Mouse (Mus musculus) MEL (cell line): ENCODE results near the gene Dennd4a. TPM values are rescaled to one million over a fixed set of nuclear protein-coding genes. Genes with fewer than 3 reads are reported as not detected.
A peak's percentile ranks its signal among the peaks of the same experiment; 100 is the strongest.

Source experiments
- DNase-seq: peaks from one replicate; pipeline ENCODE4 v3.0.0; 2011; ENCODE audit warnings: low read depth, low spot score
- H3K27ac ChIP-seq: 2 replicates; pipeline ENCODE4 v1.5.1; 2012; ENCODE audit warnings: low read depth, mild to moderate bottlenecking, control low read depth, low read length, moderate library complexity; ENCODE audit not compliant: control insufficient read depth
- H3K27me3 ChIP-seq, 2 experiments: fragments of 150-350 bp in 1 of 2; sonication (generic) in 1 of 2; 2 replicates each; pipeline ENCODE4 v1.6.1; 2012; ENCODE audit warnings: low read length in 2 of 2, mild to moderate bottlenecking in 2 of 2, improper control_type of control experiment in 1 of 2, moderate library complexity in 1 of 2; ENCODE audit not compliant: insufficient read depth in 2 of 2, control insufficient read depth in 1 of 2
- H3K36me3 ChIP-seq, 2 experiments: 2 replicates each; pipeline ENCODE4 v1.6.1; 2012 to 2014; ENCODE audit warnings: low read length in 2 of 2, improper control_type of control experiment in 1 of 2, inconsistent platforms in 1 of 2, mild to moderate bottlenecking in 1 of 2; ENCODE audit not compliant: insufficient read depth in 2 of 2, control insufficient read depth in 1 of 2
- H3K4me1 ChIP-seq, 2 experiments: fragments of 150-350 bp in 1 of 2; sonication (generic) in 1 of 2; 2 replicates each; pipeline ENCODE4 v1.6.1; 2012; ENCODE audit warnings: low read length in 2 of 2, improper control_type of control experiment in 1 of 2, mild to moderate bottlenecking in 1 of 2; ENCODE audit not compliant: insufficient read depth in 2 of 2, control insufficient read depth in 1 of 2
- H3K4me3 ChIP-seq, 2 experiments: fragments of 150-350 bp in 1 of 2; sonication (generic) in 1 of 2; 2 replicates each; pipeline ENCODE4 v1.5.1; 2012; ENCODE audit warnings: low read depth in 2 of 2, low read length in 2 of 2, mild to moderate bottlenecking in 2 of 2, moderate library complexity in 2 of 2, control low read depth in 1 of 2, improper control_type of control experiment in 1 of 2; ENCODE audit not compliant: control insufficient read depth in 1 of 2, insufficient read depth in 1 of 2
- H3K79me2 ChIP-seq: 2 replicates; pipeline ENCODE4 v1.6.1; 2012; ENCODE audit warnings: mild to moderate bottlenecking, low read length, moderate library complexity; ENCODE audit not compliant: control insufficient read depth, poor library complexity, insufficient read depth
- H3K9ac ChIP-seq: 2 replicates; pipeline ENCODE4 v1.6.1; 2012; ENCODE audit warnings: low read depth, mild to moderate bottlenecking, control low read depth, low read length, moderate library complexity; ENCODE audit not compliant: control insufficient read depth, poor library complexity, severe bottlenecking
- H3K9me3 ChIP-seq: fragments of 150-350 bp; sonication (generic); replicated peaks from 2 replicates; pipeline ENCODE4 v1.6.1; 2012; ENCODE audit warnings: mild to moderate bottlenecking, low read length, improper control_type of control experiment, moderate library complexity; ENCODE audit not compliant: insufficient read depth
- CHD2 ChIP-seq: IDR thresholded peaks from 2 replicates; pipeline ENCODE4 v1.6.1; 2011; ENCODE audit warnings: low read length, improper control_type of control experiment
- CTCF ChIP-seq, 3 experiments: IDR thresholded peaks in 2 of 3; conservative IDR thresholded peaks in 1 of 3; 2 replicates each; pipeline ENCODE4 v1.5.1; 2011 to 2012; ENCODE audit warnings: low read length in 3 of 3, low read depth in 2 of 3, mild to moderate bottlenecking in 2 of 3, improper control_type of control experiment in 1 of 3, inconsistent platforms in 1 of 3, mixed read lengths in 1 of 3, moderate library complexity in 1 of 3; ENCODE audit not compliant: control insufficient read depth in 1 of 3, insufficient read depth in 1 of 3, poor library complexity in 1 of 3, severe bottlenecking in 1 of 3
- E2F4 ChIP-seq: IDR thresholded peaks from 2 replicates; pipeline ENCODE4 v1.6.1; 2011; ENCODE audit warnings: low read depth, low read length, improper control_type of control experiment, borderline replicate concordance
- GABPA ChIP-seq: IDR thresholded peaks from 2 replicates; pipeline ENCODE4 v1.6.1; 2012; ENCODE audit warnings: low read depth, mild to moderate bottlenecking, inconsistent platforms, low read length, improper control_type of control experiment, moderate library complexity
- GATA1 ChIP-seq: IDR thresholded peaks from 2 replicates; pipeline ENCODE4 v1.6.1; 2011; ENCODE audit warnings: low read depth, low read length, improper control_type of control experiment
- JUND ChIP-seq: IDR thresholded peaks from 2 replicates; pipeline ENCODE4 v1.6.1; 2011; ENCODE audit warnings: low read depth, mild to moderate bottlenecking, improper control_type of control experiment, low read length
- KAT2A ChIP-seq: conservative IDR thresholded peaks from 2 replicates; pipeline ENCODE4 v1.6.1; 2012; ENCODE audit warnings: low read depth, low read length, improper control_type of control experiment, inconsistent platforms
- MAFK ChIP-seq: IDR thresholded peaks from 2 replicates; pipeline ENCODE4 v1.6.1; 2011; ENCODE audit warnings: low read depth, mild to moderate bottlenecking, low read length, improper control_type of control experiment, borderline replicate concordance
- MAX ChIP-seq: IDR thresholded peaks from 2 replicates; pipeline ENCODE4 v1.6.1; 2011; ENCODE audit warnings: low read length, improper control_type of control experiment
- MAZ ChIP-seq: IDR thresholded peaks from 2 replicates; pipeline ENCODE4 v1.6.1; 2012; ENCODE audit warnings: low read depth, mild to moderate bottlenecking, inconsistent platforms, low read length, improper control_type of control experiment
- MEF2A ChIP-seq: IDR thresholded peaks from 2 replicates; pipeline ENCODE4 v1.6.1; 2014; ENCODE audit warnings: low read depth, mild to moderate bottlenecking, inconsistent platforms, low read length, improper control_type of control experiment; ENCODE audit not compliant: poor library complexity, insufficient replicate concordance, severe bottlenecking; ENCODE audit errors: extremely low read depth
- MXI1 ChIP-seq: IDR thresholded peaks from 2 replicates; pipeline ENCODE4 v1.6.1; 2011; ENCODE audit warnings: mild to moderate bottlenecking, low read depth, low read length, improper control_type of control experiment
- MYB ChIP-seq: IDR thresholded peaks from 2 replicates; pipeline ENCODE4 v1.6.1; 2011; ENCODE audit warnings: mild to moderate bottlenecking, low read depth, low read length, improper control_type of control experiment
- MYC ChIP-seq: IDR thresholded peaks from 2 replicates; pipeline ENCODE4 v1.6.1; 2011; ENCODE audit warnings: low read depth, mild to moderate bottlenecking, low read length, improper control_type of control experiment, moderate library complexity
- NELFE ChIP-seq: IDR thresholded peaks from 2 replicates; pipeline ENCODE4 v1.6.1; 2011; ENCODE audit warnings: low read depth, low read length, improper control_type of control experiment
- NRF1 ChIP-seq: IDR thresholded peaks from 2 replicates; pipeline ENCODE4 v1.6.1; 2014; ENCODE audit warnings: low read depth, mild to moderate bottlenecking, inconsistent platforms, low read length, improper control_type of control experiment, moderate library complexity; ENCODE audit not compliant: poor library complexity, insufficient read depth, severe bottlenecking
- POLR2A ChIP-seq, 2 experiments: IDR thresholded peaks; 2 replicates each; pipeline ENCODE4 v1.6.1; 2011 to 2012; ENCODE audit warnings: low read length in 2 of 2, mild to moderate bottlenecking in 2 of 2, control low read depth in 1 of 2, improper control_type of control experiment in 1 of 2, low read depth in 1 of 2, moderate library complexity in 1 of 2; ENCODE audit not compliant: control insufficient read depth in 1 of 2, insufficient read depth in 1 of 2, poor library complexity in 1 of 2
- POLR2AphosphoS5 ChIP-seq: IDR thresholded peaks from 2 replicates; pipeline ENCODE4 v1.6.1; 2012; ENCODE audit warnings: low read depth, borderline replicate concordance, mild to moderate bottlenecking, inconsistent platforms, low read length, moderate library complexity, mixed read lengths
- RAD21 ChIP-seq: IDR thresholded peaks from 2 replicates; pipeline ENCODE4 v1.6.1; 2011; ENCODE audit warnings: mild to moderate bottlenecking, low read depth, low read length, improper control_type of control experiment
- RCOR1 ChIP-seq: IDR thresholded peaks from 2 replicates; pipeline ENCODE4 v1.6.1; 2012; ENCODE audit warnings: low read depth, mild to moderate bottlenecking, inconsistent platforms, low read length, improper control_type of control experiment
- SMC3 ChIP-seq: IDR thresholded peaks from 2 replicates; pipeline ENCODE4 v1.6.1; 2011; ENCODE audit warnings: low read depth, low read length, improper control_type of control experiment
- TAL1 ChIP-seq: IDR thresholded peaks from 2 replicates; pipeline ENCODE4 v1.6.1; 2012; ENCODE audit warnings: mild to moderate bottlenecking, inconsistent platforms, low read length, moderate library complexity, mixed read lengths
- TBP ChIP-seq: IDR thresholded peaks from 2 replicates; pipeline ENCODE4 v1.8.0; 2011; ENCODE audit warnings: low read depth, low read length, improper control_type of control experiment
- UBTF ChIP-seq: IDR thresholded peaks from 2 replicates; pipeline ENCODE4 v1.6.1; 2012; ENCODE audit warnings: low read depth, mild to moderate bottlenecking, inconsistent platforms, low read length, improper control_type of control experiment, moderate library complexity, borderline replicate concordance; ENCODE audit not compliant: insufficient read depth
- USF1 ChIP-seq: IDR thresholded peaks from 2 replicates; pipeline ENCODE4 v1.6.1; 2014; ENCODE audit warnings: low read depth, mild to moderate bottlenecking, inconsistent platforms, low read length, improper control_type of control experiment, moderate library complexity
- USF2 ChIP-seq, 2 experiments: IDR thresholded peaks; 2 replicates each; pipeline ENCODE4 v1.6.1; 2011 to 2012; ENCODE audit warnings: improper control_type of control experiment in 2 of 2, low read length in 2 of 2, borderline replicate concordance in 1 of 2, inconsistent platforms in 1 of 2, low read depth in 1 of 2, mild to moderate bottlenecking in 1 of 2; ENCODE audit not compliant: insufficient read depth in 1 of 2
- ZC3H11A ChIP-seq: IDR thresholded peaks from 2 replicates; pipeline ENCODE4 v1.6.1; 2012; ENCODE audit warnings: low read depth, mild to moderate bottlenecking, inconsistent platforms, low read length, improper control_type of control experiment
- ZKSCAN1 ChIP-seq: IDR thresholded peaks from 2 replicates; pipeline ENCODE4 v1.6.1; 2012; ENCODE audit warnings: low read depth, mild to moderate bottlenecking, inconsistent platforms, low read length, improper control_type of control experiment, moderate library complexity
- ZNF384 ChIP-seq: IDR thresholded peaks from 2 replicates; pipeline ENCODE4 v1.6.1; 2012; ENCODE audit warnings: low read depth, mild to moderate bottlenecking, inconsistent platforms, low read length, improper control_type of control experiment
- polyA plus RNA-seq, 2 experiments: library from polyadenylated mRNA; stranded (reverse) in 1 of 2; unstranded in 1 of 2; fragments of >175 nt in 1 of 2; fragments of >200 nt in 1 of 2; gene quantifications; 2 replicates each; pipeline versions ENCODE4 v1.2.1 to v1.2.4; 2012; ENCODE audit warnings: low replicate concordance in 2 of 2, low read depth in 1 of 2; ENCODE audit not compliant: insufficient read length in 2 of 2, insufficient read depth in 1 of 2, missing spikeins in 1 of 2
- total RNA-seq: library from RNA; depleted of rRNA; stranded (reverse); fragments of 300-350 nt; gene quantifications from 2 replicates; pipeline ENCODE4 v1.2.3, GENCODE M21; 2012

Dennd4a gene
- total and polyA plus RNA-seq, 3 experiments: 7.7 to 74.8 (median 24.9) TPM

DNA sequence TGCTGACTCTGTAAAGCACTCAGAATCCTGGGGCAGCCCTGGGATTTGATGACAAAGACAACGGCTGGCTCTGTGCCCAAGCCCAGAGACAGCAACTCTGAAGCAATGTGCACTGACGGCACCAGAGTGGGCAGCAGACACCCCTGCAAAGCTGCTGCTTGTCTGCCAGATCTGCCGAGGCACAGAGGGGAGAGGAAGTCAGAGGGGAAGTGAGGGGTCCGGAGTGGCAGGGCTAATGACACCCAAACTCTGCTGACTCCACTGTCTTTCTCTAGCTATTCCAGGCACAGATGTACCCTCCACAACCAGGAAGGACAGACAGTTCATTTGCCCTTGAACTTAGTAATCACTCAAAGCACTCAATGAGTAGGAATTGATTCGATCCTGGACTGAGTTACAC lies 39.9 kb upstream of the Dennd4a start (continued):
- no peak for TF ChIP-seq TBP
- TF ChIP-seq POLR2A (IDR thresholded peaks at IDR 0.05; ENCODE audit: control insufficient read depth in 1 of 2, insufficient read depth in 1 of 2, low read depth in 1 of 2, low read length in 2 of 2, poor library complexity in 1 of 2): no peak
- no peak for TF ChIP-seq MYB
- no peak for TF ChIP-seq USF2 (IDR thresholded peaks at IDR 0.05; ENCODE audit: borderline replicate concordance in 1 of 2, insufficient read depth in 1 of 2, low read depth in 1 of 2, low read length in 2 of 2)
- TF ChIP-seq, all 39 proteins: peak for 0

DNA sequence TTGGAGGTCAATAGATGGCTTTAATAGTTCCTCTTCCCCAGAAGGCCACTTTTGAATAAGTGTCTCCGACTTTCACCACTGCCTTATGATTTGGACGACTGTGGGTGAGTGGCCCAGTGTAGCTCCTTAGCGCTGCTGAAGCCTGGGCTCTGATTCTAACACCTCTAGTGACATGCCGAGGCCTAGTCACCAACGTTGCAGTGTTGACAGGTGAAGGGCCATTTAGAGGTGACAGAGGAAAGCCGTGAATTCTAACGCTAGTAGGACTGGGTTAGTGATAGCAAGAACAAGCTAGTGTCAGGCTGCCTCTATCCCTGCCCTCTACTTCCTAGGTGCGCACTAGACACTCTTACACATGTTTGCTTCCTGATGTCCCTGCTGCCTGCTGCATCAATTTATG lies 37.9 kb upstream of the Dennd4a start:
- no peak for TF ChIP-seq UBTF
- TF ChIP-seq MYB: no peak
- no peak for TF ChIP-seq MAZ
- no peak for TF ChIP-seq NELFE
- no peak for TF ChIP-seq ZKSCAN1
- TF ChIP-seq USF2 (IDR thresholded peaks at IDR 0.05; ENCODE audit: borderline replicate concordance in 1 of 2, insufficient read depth in 1 of 2, low read depth in 1 of 2, low read length in 2 of 2): no peak
- no peak for TF ChIP-seq GABPA
- TF ChIP-seq RAD21: no peak
- TF ChIP-seq TAL1: no peak
- no peak for TF ChIP-seq ZC3H11A
- TF ChIP-seq KAT2A: no peak
- TF ChIP-seq GATA1: no peak
- TF ChIP-seq MAX: no peak
- no peak for TF ChIP-seq USF1

DNA sequence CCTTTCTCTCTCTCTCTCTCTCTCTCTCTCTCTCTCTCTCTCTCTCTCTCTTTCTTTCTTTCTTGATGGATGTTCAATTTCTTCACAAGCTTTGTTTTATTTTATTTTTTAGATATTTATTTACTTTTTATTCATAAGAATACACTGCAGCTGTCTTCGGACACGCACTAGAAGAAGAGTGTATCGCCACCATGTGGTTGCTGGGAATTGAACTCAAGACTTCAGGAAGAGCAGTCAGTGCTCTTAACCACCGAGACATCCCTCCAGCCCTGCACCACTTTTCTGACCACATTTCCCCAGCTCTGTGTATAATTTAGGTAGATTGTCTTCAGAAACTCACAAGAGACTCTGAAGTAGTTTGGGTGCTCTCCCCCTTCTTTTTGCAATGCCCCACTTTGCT lies 37.2 kb upstream of the Dennd4a start:
- H3K27me3 ChIP-seq: no peaks in the 10 kb centered on the region
- no peak for TF ChIP-seq MEF2A
- TF ChIP-seq ZKSCAN1: no peak
- no peak for TF ChIP-seq MAX
- no peak for TF ChIP-seq ZNF384
- TF ChIP-seq RCOR1: no peak
- no peak for TF ChIP-seq CHD2
- peak; percentile 7 to 54 (median 39); a peak in 4 of 6 replicates for TF ChIP-seq CTCF (IDR thresholded peaks at IDR 0.05 in 2 of 3, conservative IDR thresholded peaks at IDR 0.05 in 1 of 3; ENCODE audit: control insufficient read depth in 1 of 3, insufficient read depth in 1 of 3, low read depth in 2 of 3, low read length in 3 of 3, poor library complexity in 1 of 3, severe bottlenecking in 1 of 3)
- no peak for TF ChIP-seq E2F4
- peak; percentile 54 for TF ChIP-seq SMC3
- TF ChIP-seq MYC: no peak
- peak; percentile 42 for TF ChIP-seq ZC3H11A
- TF ChIP-seq POLR2AphosphoS5: no peak
- no peak for TF ChIP-seq NRF1
- no peak for TF ChIP-seq MXI1
- TF ChIP-seq MAFK: no peak
- no peak for TF ChIP-seq KAT2A
- no peak for TF ChIP-seq MYB
- no peak for TF ChIP-seq NELFE
- peak; percentile 54 for TF ChIP-seq RAD21
- TF ChIP-seq JUND: no peak

More for the DNA sequence above, 37.9 kb upstream of the Dennd4a start:
- H3K27me3 ChIP-seq: no peaks in the 10 kb centered on the region
- H3K4me3 ChIP-seq: no peak overlapping the region
- no peaks in the 10 kb centered on the region for H3K9me3 ChIP-seq
- peaks cover 0 to 10% of the 10 kb centered on the region in 2 experiments; a peak in 2 of 4 replicates for H3K4me1 ChIP-seq
- peaks cover 0 to 6% of the 10 kb centered on the region in 2 experiments; a peak in 2 of 4 replicates for H3K36me3 ChIP-seq
- no peak for DNase-seq
- no peaks in the 10 kb centered on the region for H3K79me2 ChIP-seq
- no peak overlapping the region for H3K27ac ChIP-seq
- H3K9ac ChIP-seq: no peak overlapping the region

More for the DNA sequence above, 37.2 kb upstream of the Dennd4a start:
- peak; percentile 30 for DNase-seq
- Histone ChIP-seq H3K9me3 (no peaks in the 10 kb centered on the region), H3K36me3 (peaks cover 0 to 6% of the 10 kb centered on the region in 2 experiments; a peak in 2 of 4 replicates), H3K9ac (no peak overlapping the region), H3K4me1 (peaks cover 0 to 10% of the 10 kb centered on the region in 2 experiments; a peak in 2 of 4 replicates), H3K4me3 (no peak overlapping the region), H3K27ac (no peak overlapping the region), H3K79me2 (no peaks in the 10 kb centered on the region)
